Mouse (Mus musculus) CH12.LX (cell line): ENCODE data around the gene Ncoa7.

ENCODE experiments used
- CHD2 ChIP-seq: IDR thresholded peaks from 2 replicates; pipeline ENCODE4 v1.6.1; 2011; ENCODE audit warnings: low read length, improper control_type of control experiment
- IRF4 ChIP-seq: IDR thresholded peaks from 2 replicates; pipeline ENCODE4 v1.6.1; 2014; ENCODE audit warnings: low read depth, mild to moderate bottlenecking, inconsistent platforms, low read length, improper control_type of control experiment
- TBP ChIP-seq: conservative IDR thresholded peaks from 2 replicates; pipeline ENCODE4 v1.6.1; 2011; ENCODE audit warnings: low read depth, low read length, improper control_type of control experiment
- TCF12 ChIP-seq: IDR thresholded peaks from 2 replicates; pipeline ENCODE4 v1.6.1; 2014; ENCODE audit warnings: low read depth, mild to moderate bottlenecking, inconsistent platforms, low read length, improper control_type of control experiment
- USF1 ChIP-seq: IDR thresholded peaks from 2 replicates; pipeline ENCODE4 v1.6.1; 2014; ENCODE audit warnings: low read depth, mild to moderate bottlenecking, inconsistent platforms, low read length, improper control_type of control experiment

GRCm38 (mm10) chr10:30660564-30661328 is 142.4 kb downstream of the Ncoa7 start:
- TF ChIP-seq TCF12 (no peak), TBP (no peak), IRF4 (no peak), CHD2 (no peak), USF1 (no peak)
